Mouse (Mus musculus) small intestine, adult 2 months (tissue): ENCODE results near the gene Adam30.

Source experiments
- CTCF ChIP-seq: fragments of 200-500 bp; IDR thresholded peaks from 2 replicates; pipeline ENCODE4 v1.5.1; 2012; ENCODE audit warnings: low read depth, mild to moderate bottlenecking, control low read depth, inconsistent platforms, low read length, moderate library complexity, mixed read lengths; ENCODE audit not compliant: insufficient replicate concordance, insufficient read length; ENCODE audit errors: extremely low read depth
- POLR2A ChIP-seq: fragments of 200-500 bp; IDR thresholded peaks from 2 replicates; pipeline ENCODE4 v1.6.1; 2012; ENCODE audit warnings: low read depth, mild to moderate bottlenecking, control low read depth, inconsistent platforms, low read length, moderate library complexity

- no peak for TF ChIP-seq POLR2A
- TF ChIP-seq CTCF: no peak
Measured at GRCm38 (mm10) chr3:98120884-98121283, 39.5 kb upstream of the Adam30 start.
